Mouse (Mus musculus): ENCODE data around the gene Plxna2. TPM values are rescaled to one million over a fixed set of nuclear protein-coding genes. Genes with fewer than 3 reads are reported as not detected.

The Plxna2 gene
- polyA plus RNA-seq, 1 experiment from 2014 or later: 6.0 TPM

DNA sequence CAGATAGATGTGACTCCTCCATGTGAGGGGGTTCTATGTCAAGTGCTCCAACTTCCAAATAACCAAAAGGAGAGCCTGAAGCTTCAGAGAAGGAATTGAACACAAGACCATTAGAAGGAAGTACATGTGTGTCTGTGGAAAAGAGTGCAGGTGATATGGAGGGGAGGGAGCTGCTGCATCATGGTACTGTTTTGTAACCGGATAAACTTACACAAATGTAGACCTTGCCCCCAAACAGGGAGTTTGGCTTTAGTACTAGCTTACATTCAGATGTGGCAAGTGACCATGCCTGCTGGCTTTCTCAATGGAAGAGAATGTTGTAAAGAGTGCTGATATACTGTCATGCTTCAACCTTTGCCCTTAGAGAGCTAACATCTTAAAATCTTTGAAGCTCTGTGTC is 150.8 kb downstream of the Plxna2 start:
- WGBS: 75% methylated on average over 1 of the region's 1 CpGs
- Histone ChIP-seq H3K4me1 (ENCODE audit: insufficient read depth, low read length) (peaks cover under 1% of the 10 kb centered on the region; the same call in 1 of the 2 replicates), H3K4me2 (replicated peaks; ENCODE audit: low read depth, low read length) (no peak overlapping the region), H3K27me3 (ENCODE audit: insufficient read depth, low read length) (no peaks in the 10 kb centered on the region), H3K9ac (replicated peaks; ENCODE audit: low read length) (no peak overlapping the region), H3K9me3 (ENCODE audit: low read length) (no peaks in the 10 kb centered on the region), H3K36me3 (ENCODE audit: insufficient read depth, low read length) (no peaks in the 10 kb centered on the region), H3K27ac (ENCODE audit: low read length) (no peak overlapping the region), H3K4me3 (ENCODE audit: low read length) (no peak overlapping the region)
- ATAC-seq (ENCODE audit: low FRiP score, low TSS enrichment): no peak

DNA sequence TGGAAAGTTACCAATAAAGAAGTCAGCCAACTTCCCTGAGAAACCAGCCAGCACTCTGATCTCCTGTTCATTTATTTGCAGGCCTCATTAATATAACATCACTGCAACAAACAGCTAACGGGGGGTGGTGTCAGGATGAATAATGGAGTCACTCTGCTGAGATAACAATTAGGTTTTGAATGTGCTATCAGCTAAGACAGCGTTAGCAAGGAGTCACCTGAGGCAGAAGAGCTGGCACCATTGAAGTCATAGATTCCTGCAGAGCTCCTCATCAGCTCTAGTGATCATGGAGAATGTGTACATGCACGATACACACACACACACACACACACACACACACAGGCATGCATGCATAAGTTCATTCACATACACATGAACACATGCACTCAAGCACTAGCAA is 154.0 kb downstream of the Plxna2 start:
- Histone ChIP-seq H3K27me3 (ENCODE audit: insufficient read depth, low read length) (no peaks in the 10 kb centered on the region), H3K4me2 (replicated peaks; ENCODE audit: low read depth, low read length) (no peak overlapping the region), H3K4me1 (ENCODE audit: insufficient read depth, low read length) (peaks cover 3% of the 10 kb centered on the region; the same call in 1 of the 2 replicates), H3K9me3 (ENCODE audit: low read length) (no peaks in the 10 kb centered on the region), H3K27ac (ENCODE audit: low read length) (no peak overlapping the region), H3K9ac (replicated peaks; ENCODE audit: low read length) (no peak overlapping the region), H3K4me3 (ENCODE audit: low read length) (no peak overlapping the region), H3K36me3 (ENCODE audit: insufficient read depth, low read length) (no peaks in the 10 kb centered on the region)
- WGBS: 56% methylated on average over 3 of the region's 3 CpGs
- no peak for ATAC-seq (ENCODE audit: low FRiP score, low TSS enrichment)

DNA sequence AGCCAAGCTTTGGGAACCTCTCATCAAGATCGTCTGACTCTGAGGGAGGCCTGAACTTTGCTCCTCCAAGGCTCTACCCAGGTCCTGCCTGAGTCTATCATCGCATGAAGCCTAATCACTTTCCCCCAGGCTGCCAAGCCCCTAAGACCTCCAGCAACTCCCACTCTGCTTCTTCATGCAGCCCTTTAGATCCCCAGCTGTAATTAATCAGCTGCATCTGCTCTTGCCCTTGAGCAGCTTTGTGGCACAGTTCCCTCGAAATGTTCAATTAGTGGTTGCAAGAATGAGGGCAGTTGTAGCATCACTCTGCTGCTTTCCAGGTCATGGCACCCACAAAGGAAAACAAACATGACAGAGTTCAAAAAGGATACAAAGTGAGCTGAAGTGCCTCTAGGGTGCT is 155.9 kb downstream of the Plxna2 start:
- H3K36me3 ChIP-seq (ENCODE audit: insufficient read depth, low read length): no peaks in the 10 kb centered on the region
- no peak overlapping the region for H3K9ac ChIP-seq (replicated peaks; ENCODE audit: low read length)
- H3K9me3 ChIP-seq (ENCODE audit: low read length): no peaks in the 10 kb centered on the region
- no peaks in the 10 kb centered on the region for H3K27me3 ChIP-seq (ENCODE audit: insufficient read depth, low read length)
- 14% methylated on average over 3 of the region's 3 CpGs for WGBS
- peak; percentile 27; the same call in 1 of the 2 replicates for ATAC-seq (ENCODE audit: low FRiP score, low TSS enrichment)
- H3K27ac ChIP-seq (ENCODE audit: low read length): no peak overlapping the region
- H3K4me3 ChIP-seq (ENCODE audit: low read length): no peak overlapping the region
- H3K4me1 ChIP-seq (ENCODE audit: insufficient read depth, low read length): peaks cover 3% of the 10 kb centered on the region; the same call in 1 of the 2 replicates
- no peak overlapping the region for H3K4me2 ChIP-seq (replicated peaks; ENCODE audit: low read depth, low read length)

DNA sequence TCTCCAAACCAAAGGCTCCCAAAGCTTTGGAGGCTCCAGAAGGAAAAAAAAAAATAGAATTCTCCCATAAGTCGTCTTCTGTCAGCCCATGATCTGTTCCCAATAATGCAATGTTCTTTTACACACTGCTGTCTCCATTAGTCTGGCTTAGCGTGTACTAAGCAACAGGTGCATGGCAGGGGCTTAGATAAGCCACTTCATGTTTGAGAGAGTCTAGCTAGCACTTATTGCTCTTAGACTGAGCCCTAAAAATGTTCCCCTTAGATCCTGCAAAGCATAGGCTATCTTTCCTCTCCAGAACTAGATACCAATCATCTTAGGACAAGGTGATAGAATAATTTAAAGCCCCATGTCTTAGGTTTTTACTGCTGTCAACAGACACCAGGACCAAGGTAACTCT is 156.3 kb downstream of the Plxna2 start:
- Histone ChIP-seq H3K9me3 (ENCODE audit: low read length) (no peaks in the 10 kb centered on the region), H3K27ac (ENCODE audit: low read length) (no peak overlapping the region), H3K4me3 (ENCODE audit: low read length) (no peak overlapping the region), H3K9ac (replicated peaks; ENCODE audit: low read length) (no peak overlapping the region), H3K4me1 (ENCODE audit: insufficient read depth, low read length) (peaks cover 3% of the 10 kb centered on the region; the same call in 1 of the 2 replicates), H3K27me3 (ENCODE audit: insufficient read depth, low read length) (no peaks in the 10 kb centered on the region), H3K36me3 (ENCODE audit: insufficient read depth, low read length) (no peaks in the 10 kb centered on the region), H3K4me2 (replicated peaks; ENCODE audit: low read depth, low read length) (no peak overlapping the region)
- WGBS: 60% methylated on average over 2 of the region's 2 CpGs
- no peak for ATAC-seq (ENCODE audit: low FRiP score, low TSS enrichment)

DNA sequence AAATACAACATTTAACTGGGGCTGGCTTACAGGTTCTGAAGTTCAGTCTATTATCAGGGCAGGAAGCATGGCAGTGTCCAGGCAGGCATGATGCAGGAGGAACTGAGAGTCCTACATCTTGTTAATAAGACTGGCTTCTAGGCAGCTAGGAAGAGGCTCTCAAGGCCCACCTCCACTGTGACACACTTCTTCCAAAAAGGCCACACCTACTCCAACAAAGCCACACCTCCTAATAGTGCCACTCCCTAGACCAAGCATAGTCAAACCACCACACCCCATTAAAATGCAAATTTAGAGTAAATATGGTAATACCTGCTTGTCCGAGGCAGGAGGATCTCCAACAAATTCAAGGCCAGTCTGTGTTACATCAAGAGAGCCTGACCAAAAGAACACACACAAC is 156.7 kb downstream of the Plxna2 start:
- Histone ChIP-seq H3K4me2 (replicated peaks; ENCODE audit: low read depth, low read length) (no peak overlapping the region), H3K9ac (replicated peaks; ENCODE audit: low read length) (no peak overlapping the region), H3K27me3 (ENCODE audit: insufficient read depth, low read length) (no peaks in the 10 kb centered on the region), H3K36me3 (ENCODE audit: insufficient read depth, low read length) (no peaks in the 10 kb centered on the region), H3K27ac (ENCODE audit: low read length) (no peak overlapping the region), H3K4me1 (ENCODE audit: insufficient read depth, low read length) (peaks cover 3% of the 10 kb centered on the region; the same call in 1 of the 2 replicates), H3K9me3 (ENCODE audit: low read length) (no peaks in the 10 kb centered on the region), H3K4me3 (ENCODE audit: low read length) (no peak overlapping the region)
- no peak; the same call in 1 of the 2 replicates for ATAC-seq (ENCODE audit: low FRiP score, low TSS enrichment)
- 90% methylated on average over 1 of the region's 1 CpGs for WGBS

DNA sequence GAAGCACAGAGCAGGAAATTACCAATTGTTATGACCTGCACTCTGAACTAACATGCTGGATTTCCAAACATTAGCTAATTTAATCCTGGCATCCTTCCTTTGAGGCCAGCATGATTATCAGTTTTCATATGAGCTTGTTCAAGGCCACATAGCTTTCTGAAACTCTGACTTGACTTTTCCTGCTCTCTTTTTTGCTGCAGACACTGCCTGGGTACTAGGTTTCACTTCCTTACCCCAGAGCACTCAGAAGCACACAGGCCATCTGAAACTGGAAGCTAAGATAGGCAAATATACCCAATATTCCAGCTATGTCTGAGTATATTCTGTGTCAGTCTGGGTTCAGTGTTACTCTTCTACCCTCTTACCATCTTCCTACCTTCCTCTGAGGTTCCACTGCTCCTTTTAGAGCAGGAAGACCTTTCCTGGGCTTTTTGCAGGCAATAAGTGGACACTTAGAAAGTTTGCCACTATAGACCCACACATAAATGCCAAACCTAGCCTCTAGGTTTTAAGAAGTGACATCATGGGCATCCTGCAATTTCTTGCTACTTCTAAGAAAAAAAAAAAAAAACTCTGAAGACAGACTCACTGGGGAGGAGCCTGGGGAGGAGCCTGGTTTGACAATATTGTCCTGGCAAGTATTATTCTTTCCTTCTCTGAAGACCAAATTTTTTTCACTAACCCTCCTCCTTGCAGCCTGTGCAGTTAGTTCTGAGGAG is 157.8 kb downstream of the Plxna2 start:
- Histone ChIP-seq H3K4me2 (replicated peaks; ENCODE audit: low read depth, low read length) (no peak overlapping the region), H3K36me3 (ENCODE audit: insufficient read depth, low read length) (0 out of 2 replicates have a peak, but pooled peaks cover 4% of the 10 kb centered on the region), H3K27ac (ENCODE audit: low read length) (no peak overlapping the region), H3K4me3 (ENCODE audit: low read length) (no peak overlapping the region), H3K4me1 (ENCODE audit: insufficient read depth, low read length) (peaks cover 3% of the 10 kb centered on the region; the same call in 1 of the 2 replicates), H3K9me3 (ENCODE audit: low read length) (no peaks in the 10 kb centered on the region), H3K9ac (replicated peaks; ENCODE audit: low read length) (no peak overlapping the region), H3K27me3 (ENCODE audit: insufficient read depth, low read length) (no peaks in the 10 kb centered on the region)
- ATAC-seq (ENCODE audit: low FRiP score, low TSS enrichment): no peak

DNA sequence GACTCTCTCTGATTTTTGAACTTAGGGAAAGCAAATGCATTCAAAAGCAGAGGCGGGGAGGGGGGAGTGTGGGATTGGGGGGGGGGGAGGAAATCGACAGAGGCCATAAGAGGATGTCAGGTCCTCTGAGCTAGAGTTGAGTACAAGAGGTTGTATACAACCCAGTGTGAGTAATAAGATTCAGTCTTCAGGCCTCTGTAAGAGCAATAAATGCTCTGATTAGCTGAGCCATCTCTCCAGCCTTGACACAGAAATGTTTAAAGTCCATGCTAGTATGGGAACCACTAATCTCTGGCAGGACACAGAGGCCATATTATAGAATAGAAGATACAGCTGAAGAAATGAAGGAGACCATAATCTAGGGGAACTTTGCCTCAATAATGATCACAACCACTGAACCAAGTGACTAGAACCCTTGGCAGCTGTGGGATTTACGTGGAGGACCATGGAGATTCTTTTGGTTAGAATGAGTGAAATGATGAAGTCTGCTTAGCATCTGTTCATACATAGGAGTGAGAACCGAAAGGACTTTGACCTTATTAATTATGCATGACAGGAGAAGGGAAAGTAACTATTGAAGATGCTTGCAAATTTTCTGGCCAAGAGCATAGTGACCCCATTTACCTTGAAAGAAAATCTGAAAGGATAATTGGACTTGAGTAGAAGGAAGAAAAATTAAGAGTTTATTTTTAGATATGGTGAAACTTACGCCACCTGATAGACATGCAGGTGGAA is 158.7 kb downstream of the Plxna2 start:
- H3K4me1 ChIP-seq (ENCODE audit: insufficient read depth, low read length): peaks cover 3% of the 10 kb centered on the region; the same call in 1 of the 2 replicates
- ATAC-seq (ENCODE audit: low FRiP score, low TSS enrichment): no peak
- 77% methylated on average over 5 of the region's 5 CpGs for WGBS
- H3K9ac ChIP-seq (replicated peaks; ENCODE audit: low read length): no peak overlapping the region
- no peaks in the 10 kb centered on the region for H3K27me3 ChIP-seq (ENCODE audit: insufficient read depth, low read length)
- no peak overlapping the region for H3K27ac ChIP-seq (ENCODE audit: low read length)
- no peaks in the 10 kb centered on the region for H3K9me3 ChIP-seq (ENCODE audit: low read length)
- H3K36me3 ChIP-seq (ENCODE audit: insufficient read depth, low read length): 0 out of 2 replicates have a peak, but pooled peaks cover 4% of the 10 kb centered on the region
- H3K4me2 ChIP-seq (replicated peaks; ENCODE audit: low read depth, low read length): no peak overlapping the region
- H3K4me3 ChIP-seq (ENCODE audit: low read length): no peak overlapping the region

DNA sequence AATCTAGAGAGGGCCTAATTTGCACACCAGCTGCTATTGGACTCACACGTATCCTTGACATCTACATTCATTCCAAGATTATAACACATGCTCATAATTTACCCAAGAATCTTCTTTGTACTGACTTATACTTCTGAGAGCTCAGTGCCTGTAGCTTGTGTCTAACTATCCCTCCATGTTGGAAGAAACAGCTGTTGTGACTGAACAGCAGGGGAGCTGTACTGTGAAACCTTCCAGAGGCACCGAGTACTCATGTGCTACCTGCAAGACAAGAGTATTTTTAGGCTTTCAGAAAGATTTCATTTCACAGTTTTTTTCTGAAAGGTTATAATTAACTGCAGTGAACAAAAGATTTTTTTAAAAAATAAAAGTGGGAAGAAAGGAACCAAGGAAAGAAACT is 159.6 kb downstream of the Plxna2 start:
- WGBS: 95% methylated on average over 2 of the region's 2 CpGs
- H3K36me3 ChIP-seq (ENCODE audit: insufficient read depth, low read length): 0 out of 2 replicates have a peak, but pooled peaks cover 4% of the 10 kb centered on the region

DNA sequence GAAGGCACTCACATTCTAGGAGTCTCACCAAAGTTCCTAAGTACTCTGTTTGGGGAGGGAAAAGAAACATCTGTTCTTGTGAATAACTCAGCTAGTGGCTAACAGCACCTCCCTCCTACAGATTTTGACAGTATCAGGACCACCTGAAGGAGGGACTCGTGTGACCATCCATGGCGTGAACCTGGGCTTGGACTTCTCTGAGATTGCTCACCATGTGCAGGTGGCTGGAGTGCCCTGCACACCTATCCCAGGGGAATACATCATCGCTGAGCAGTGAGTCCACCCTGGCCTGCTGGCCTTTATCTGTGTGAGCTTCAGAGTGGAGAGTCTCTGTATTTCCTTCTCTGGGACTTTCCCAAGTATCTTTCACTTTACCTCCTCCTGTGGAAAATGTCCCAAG is 162.4 kb downstream of the Plxna2 start:
- Histone ChIP-seq H3K4me2 (replicated peaks; ENCODE audit: low read depth, low read length) (no peak overlapping the region), H3K27ac (ENCODE audit: low read length) (no peak overlapping the region), H3K36me3 (ENCODE audit: insufficient read depth, low read length) (0 out of 2 replicates have a peak, but pooled peaks cover 4% of the 10 kb centered on the region), H3K27me3 (ENCODE audit: insufficient read depth, low read length) (no peaks in the 10 kb centered on the region), H3K4me1 (ENCODE audit: insufficient read depth, low read length) (no peaks in the 10 kb centered on the region), H3K9ac (replicated peaks; ENCODE audit: low read length) (no peak overlapping the region), H3K4me3 (ENCODE audit: low read length) (no peak overlapping the region), H3K9me3 (ENCODE audit: low read length) (no peaks in the 10 kb centered on the region)
- 84% methylated on average over 3 of the region's 3 CpGs for WGBS
- no peak for ATAC-seq (ENCODE audit: low FRiP score, low TSS enrichment)

More for the DNA sequence above, 159.6 kb downstream of the Plxna2 start:
- no peak for ATAC-seq (ENCODE audit: low FRiP score, low TSS enrichment)
- Histone ChIP-seq H3K9me3 (ENCODE audit: low read length) (no peaks in the 10 kb centered on the region), H3K9ac (replicated peaks; ENCODE audit: low read length) (no peak overlapping the region), H3K4me1 (ENCODE audit: insufficient read depth, low read length) (peaks cover 3% of the 10 kb centered on the region; the same call in 1 of the 2 replicates), H3K4me2 (replicated peaks; ENCODE audit: low read depth, low read length) (no peak overlapping the region), H3K27ac (ENCODE audit: low read length) (no peak overlapping the region), H3K4me3 (ENCODE audit: low read length) (no peak overlapping the region), H3K27me3 (ENCODE audit: insufficient read depth, low read length) (no peaks in the 10 kb centered on the region)
